Mouse (Mus musculus) embryo, embryonic 10 days (tissue): ENCODE data around the gene Psmd7.

ENCODE experiments used
- DNase-seq: peaks from one replicate; pipeline ENCODE4 v3.0.0-alpha.2; 2015; ENCODE audit warnings: low spot score

The Psmd7 gene

DNA sequence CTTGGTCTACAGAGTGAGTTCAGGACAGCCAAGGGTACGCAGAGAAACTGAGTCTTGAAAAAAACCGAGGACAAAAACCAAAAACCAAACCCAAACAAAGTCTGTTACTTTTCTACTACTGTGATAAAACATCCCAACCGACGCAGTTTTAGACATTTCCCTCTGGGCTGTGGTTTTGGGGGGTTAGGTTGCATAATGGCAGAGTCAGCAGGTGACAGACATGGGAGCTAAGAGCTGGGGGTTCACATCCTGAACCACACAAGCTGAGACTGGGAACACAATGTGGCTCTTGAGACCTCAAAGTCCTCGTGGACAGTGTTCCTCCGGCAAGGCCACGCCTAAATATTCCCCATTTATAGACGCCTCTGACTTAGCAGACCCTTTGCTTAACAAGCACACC, 10.1 kb downstream of the Psmd7 start:
- DNase-seq, result no peak

DNA sequence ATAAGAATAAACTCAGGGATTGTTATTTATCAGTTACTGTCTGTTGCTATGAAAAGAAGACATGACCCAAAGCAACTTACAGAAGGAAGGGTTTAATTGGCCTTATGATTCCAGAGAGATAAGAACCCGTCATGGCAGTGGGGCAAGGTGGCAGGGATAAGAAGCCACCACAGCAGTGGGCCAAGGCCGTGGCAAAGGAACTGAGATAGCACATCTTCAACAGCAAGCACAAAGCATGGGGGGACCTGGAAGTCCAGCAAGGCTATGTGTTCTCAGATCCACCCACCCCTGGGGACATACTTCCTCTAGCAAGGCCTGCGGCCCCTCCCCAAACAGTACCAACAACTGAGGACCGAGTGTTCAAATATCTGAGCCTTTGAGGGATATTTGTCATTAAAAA, 10.6 kb downstream of the Psmd7 start:
- no peak for DNase-seq

- peak; percentile 95 for DNase-seq
Measured at GRCm38 (mm10) chr8:107576702-107577101, 11.6 kb downstream of the Psmd7 start.

GRCm38 (mm10) chr8:107574771-107575170, 13.5 kb downstream of the Psmd7 start:
- no peak for DNase-seq

DNA sequence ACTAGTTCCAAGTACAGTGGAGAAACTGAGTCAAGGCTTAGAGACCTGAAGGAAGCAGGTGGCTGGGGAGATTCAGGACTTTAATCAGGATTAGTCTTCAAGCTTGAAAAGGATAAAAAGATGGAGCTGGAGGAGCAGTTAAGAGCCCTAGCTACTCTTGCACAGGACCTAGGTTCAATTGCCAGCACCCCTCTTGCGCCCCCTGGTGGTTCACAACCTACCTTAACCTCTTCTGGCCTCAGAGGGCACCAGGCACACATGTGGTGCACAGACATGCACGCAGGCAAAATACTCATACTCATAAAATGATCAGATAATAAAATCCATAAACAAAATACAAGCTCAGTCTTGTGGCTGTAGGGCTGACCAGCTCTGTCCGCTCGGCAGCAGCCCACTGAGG, 15.8 kb downstream of the Psmd7 start:
- DNase-seq, result peak; percentile 76

GRCm38 (mm10) chr8:107571486-107572135, 16.7 kb downstream of the Psmd7 start:
- DNase-seq, result no peak

DNA sequence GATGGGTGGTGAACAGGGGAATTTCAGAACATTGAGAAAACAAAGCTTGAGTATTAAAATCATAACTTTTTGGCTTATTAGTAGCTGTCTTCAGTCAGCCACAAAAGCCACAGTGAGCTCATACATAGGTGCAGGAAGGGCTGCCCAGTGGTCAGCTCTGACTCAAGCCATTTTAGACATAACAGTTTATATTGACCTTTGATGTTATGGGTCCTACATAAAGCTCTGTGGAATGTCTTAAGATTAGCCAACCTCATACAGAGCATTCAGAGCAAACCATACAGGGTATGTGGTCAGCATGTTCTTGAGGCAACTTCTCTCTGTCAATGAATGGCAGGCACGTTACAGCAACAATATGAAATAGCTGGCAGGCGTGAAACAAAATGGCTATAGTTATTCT, 17.2 kb downstream of the Psmd7 start:
- DNase-seq, result no peak

DNA sequence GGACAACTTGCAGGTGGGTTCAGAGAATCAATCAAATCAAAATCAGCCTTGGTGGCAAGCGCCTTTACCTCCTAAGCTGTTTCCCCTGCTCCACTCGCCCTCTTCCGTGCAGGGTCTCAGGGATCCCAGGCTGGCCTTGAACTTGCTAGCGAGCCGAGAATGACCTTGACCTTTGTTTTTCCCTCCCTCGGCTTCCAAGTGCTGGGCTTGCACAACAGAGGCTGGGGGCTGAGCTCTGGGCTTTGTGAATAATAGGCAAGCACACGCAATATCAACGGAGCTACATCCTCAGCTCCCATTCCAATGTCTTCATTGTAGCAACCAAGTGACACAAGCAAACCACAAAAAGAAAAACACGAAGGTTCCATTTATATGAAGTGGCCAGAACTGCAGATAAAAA, 26.1 kb downstream of the Psmd7 start:
- DNase-seq, result no peak

- peak; percentile 56 for DNase-seq
Measured at GRCm38 (mm10) chr8:107560820-107561536, 27.3 kb downstream of the Psmd7 start.

DNA sequence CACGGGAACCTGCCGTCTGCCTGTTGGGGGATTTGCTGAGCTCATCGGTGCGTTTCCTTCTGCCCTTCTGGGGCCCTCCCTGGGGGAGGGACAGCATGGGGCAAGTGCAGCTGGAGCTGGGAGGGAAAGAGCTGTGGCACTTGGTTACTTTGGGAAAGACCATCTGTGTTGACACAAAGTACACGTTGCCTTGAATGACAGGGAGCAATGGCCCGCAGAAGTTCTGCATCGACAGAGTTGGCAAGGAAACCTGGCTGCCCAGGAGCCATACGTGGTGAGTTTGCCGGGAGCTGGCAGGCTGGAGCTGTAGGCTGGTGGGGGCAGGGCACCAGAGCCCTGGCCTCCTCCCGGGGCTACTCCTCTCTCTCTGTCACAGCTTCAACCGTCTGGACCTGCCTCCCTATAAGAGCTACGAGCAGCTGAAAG, 31.7 kb downstream of the Psmd7 start:
- DNase-seq, result no peak

GRCm38 (mm10) chr8:107555231-107555630, 33.0 kb downstream of the Psmd7 start:
- DNase-seq, result no peak

DNA sequence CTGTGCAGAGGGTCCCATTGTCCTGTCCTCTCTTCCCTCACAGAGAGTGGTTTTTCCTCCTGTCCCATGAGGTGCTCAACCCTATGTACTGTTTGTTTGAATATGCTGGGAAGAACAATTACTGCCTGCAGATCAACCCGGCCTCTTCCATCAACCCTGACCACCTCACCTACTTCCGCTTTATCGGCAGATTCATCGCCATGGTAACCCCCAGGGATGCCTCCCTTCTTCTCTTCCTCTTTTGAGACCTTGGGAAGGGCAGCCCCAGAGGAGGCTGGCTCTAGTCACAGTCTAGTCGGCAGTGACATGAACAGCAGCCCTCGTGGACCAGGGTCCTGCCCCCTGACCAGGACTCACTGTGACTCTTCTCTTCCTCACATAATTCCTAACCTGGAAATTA, 36.0 kb downstream of the Psmd7 start:
- DNase-seq, result no peak

GRCm38 (mm10) chr8:107546817-107547216, 41.4 kb downstream of the Psmd7 start:
- no peak for DNase-seq

DNA sequence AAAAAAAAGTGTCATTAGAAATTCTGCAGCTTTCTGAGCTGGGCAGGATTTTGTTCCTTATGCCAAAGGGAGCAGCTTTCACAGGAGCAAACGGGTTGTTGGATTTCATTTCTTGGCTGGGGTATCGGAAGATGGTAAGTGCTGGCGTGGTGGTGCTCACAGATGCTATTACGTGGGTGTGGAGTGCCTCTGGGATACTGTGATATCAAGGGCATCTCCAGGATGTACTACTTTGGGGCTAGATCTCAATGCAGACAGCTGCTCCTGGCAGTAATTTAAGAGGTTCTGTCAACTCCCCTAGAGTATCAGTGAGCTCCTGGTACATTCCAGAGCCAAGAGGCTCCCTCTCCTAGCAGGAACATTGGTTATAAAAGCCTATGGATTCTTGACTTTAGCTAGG, 42.1 kb downstream of the Psmd7 start:
- DNase-seq, result no peak

- no peak for DNase-seq
Measured at GRCm38 (mm10) chr8:107545621-107546152, 42.6 kb downstream of the Psmd7 start.

GRCm38 (mm10) chr8:107544651-107545174, 43.6 kb downstream of the Psmd7 start:
- DNase-seq, result peak; percentile 59

GRCm38 (mm10) chr8:107544211-107544610, 44.1 kb downstream of the Psmd7 start:
- DNase-seq, result no peak

- DNase-seq, result no peak
Measured at GRCm38 (mm10) chr8:107543714-107544113, 44.5 kb downstream of the Psmd7 start.

DNA sequence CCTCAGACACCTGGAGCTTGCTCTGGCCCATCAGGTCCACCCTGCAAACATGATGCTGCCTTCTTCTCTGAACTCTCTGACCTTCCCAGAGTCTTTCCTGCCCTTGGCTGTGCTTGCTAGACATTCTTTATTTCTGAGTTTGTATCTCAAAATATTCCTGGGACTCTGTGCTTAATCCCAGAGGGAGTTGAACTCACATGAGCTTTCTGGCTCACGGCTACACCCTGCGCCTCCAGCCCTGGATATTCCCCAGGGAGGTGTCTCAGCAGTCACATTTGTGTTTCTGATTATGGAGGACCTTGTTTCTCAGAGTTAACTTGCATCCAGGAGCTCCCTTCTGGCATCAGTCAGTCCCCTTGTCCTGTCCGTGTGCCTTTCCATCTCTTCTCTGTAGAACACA, 46.1 kb downstream of the Psmd7 start:
- no peak for DNase-seq

DNA sequence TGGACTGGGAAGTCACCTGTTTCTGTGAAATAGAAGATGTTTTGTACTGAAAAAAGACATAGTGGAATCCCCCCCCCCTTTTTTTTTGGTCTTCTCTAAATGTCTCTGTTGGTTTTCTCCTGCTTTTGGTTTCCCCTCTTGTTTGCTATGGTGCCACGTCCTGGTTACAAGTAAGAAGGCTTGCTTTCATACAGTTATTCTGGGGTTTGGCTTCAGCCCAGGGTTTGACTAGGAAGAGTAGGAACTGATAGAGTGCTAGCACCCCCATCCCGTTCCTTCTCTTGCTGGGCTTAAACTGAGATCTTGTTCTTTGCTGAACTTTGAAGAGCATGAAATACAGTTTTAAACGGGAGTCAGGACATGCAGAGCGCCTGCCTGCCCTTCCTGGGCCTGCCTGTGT, 46.9 kb downstream of the Psmd7 start:
- DNase-seq, result no peak

GRCm38 (mm10) chr8:107540623-107541022, 47.6 kb downstream of the Psmd7 start:
- no peak for DNase-seq

DNA sequence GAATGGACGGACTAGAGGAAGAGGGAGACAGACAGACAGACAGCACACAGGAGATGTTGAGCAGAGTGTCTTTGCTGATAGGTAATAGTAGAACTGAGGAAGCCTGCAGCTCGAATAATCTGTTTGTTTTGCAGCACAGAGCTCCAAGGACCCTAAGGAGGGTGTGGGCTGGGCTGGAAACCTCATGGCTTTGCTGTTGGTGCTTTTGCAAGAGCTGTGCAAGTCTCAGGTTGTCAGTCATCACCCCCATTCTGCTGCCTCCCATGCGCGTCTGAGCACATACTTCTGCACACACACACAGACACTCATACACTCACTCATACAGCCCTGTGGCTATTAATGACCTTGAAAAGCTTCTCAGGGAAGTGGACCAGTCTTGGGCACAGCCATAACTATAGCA, 50.8 kb downstream of the Psmd7 start:
- no peak for DNase-seq
